Mouse (Mus musculus) heart, adult 2 months (tissue): ENCODE data around the gene Hsd17b1.

Experiments
- CTCF ChIP-seq: fragments of 200-600 bp; IDR thresholded peaks from 2 replicates; pipeline ENCODE4 v1.8.1; 2022; ENCODE audit warnings: antibody characterized with exemption, mild to moderate bottlenecking, moderate library complexity
- EP300 ChIP-seq: fragments of 200-500 bp; IDR thresholded peaks from 2 replicates; pipeline ENCODE4 v1.6.1; 2011; ENCODE audit warnings: low read depth, low read length, control low read depth; ENCODE audit not compliant: insufficient read depth
- POLR2A ChIP-seq: fragments of 200-500 bp; IDR thresholded peaks from 2 replicates; pipeline ENCODE4 v1.6.1; 2011; ENCODE audit warnings: mild to moderate bottlenecking, low read depth, low read length, control low read depth; ENCODE audit not compliant: insufficient read depth

GRCm38 (mm10) chr11:101050359-101050758 is 27.9 kb upstream of the Hsd17b1 start:
- TF ChIP-seq POLR2A (no peak), CTCF (no peak), EP300 (no peak)
